Mouse (Mus musculus): ENCODE data around the gene Ampd2.

- no peak for TF ChIP-seq CTCF (IDR thresholded peaks at IDR 0.05; ENCODE audit: extremely low read depth, insufficient read depth, insufficient read length, insufficient replicate concordance)
- no peak for TF ChIP-seq POLR2A (IDR thresholded peaks at IDR 0.05; ENCODE audit: low read depth, low read length)
These were observed 44.8 kb upstream of the Ampd2 start for GRCm38 (mm10) chr3:108131216-108131615.

All from spleen, adult 2 months (tissue).